Mouse (Mus musculus): Measurements from ENCODE around the gene Kremen1.

Kremen1 gene

GRCm38 (mm10) chr11:5261508-5262392, at the start of gene Kremen1:
Gene Kremen1, minus strand, starts transcription at chr11:5261558.
- DNase-seq (ENCODE audit: low read depth, low spot score), result peak; percentile 90

- no peak for DNase-seq (ENCODE audit: low read depth, low spot score)
Observed at GRCm38 (mm10) chr11:5307024-5307905, 45.9 kb upstream of the Kremen1 start.

GRCm38 (mm10) chr11:5306017-5306416, 44.7 kb upstream of the Kremen1 start:
- DNase-seq (ENCODE audit: low read depth, low spot score), result no peak

- no peak for DNase-seq (ENCODE audit: low read depth, low spot score)
Observed at GRCm38 (mm10) chr11:5304526-5304925, 43.2 kb upstream of the Kremen1 start.

GRCm38 (mm10) chr11:5298007-5298372, 36.6 kb upstream of the Kremen1 start:
- DNase-seq (ENCODE audit: low read depth, low spot score), result no peak

- peak; percentile 56 for DNase-seq (ENCODE audit: low read depth, low spot score)
Observed at GRCm38 (mm10) chr11:5297148-5298006, 36.0 kb upstream of the Kremen1 start.

- no peak for DNase-seq (ENCODE audit: low read depth, low spot score)
Observed at GRCm38 (mm10) chr11:5296576-5297115, 35.3 kb upstream of the Kremen1 start.

GRCm38 (mm10) chr11:5294805-5295204, 33.4 kb upstream of the Kremen1 start:
- DNase-seq (ENCODE audit: low read depth, low spot score), result no peak

- DNase-seq (ENCODE audit: low read depth, low spot score), result peak; percentile 80
Observed at GRCm38 (mm10) chr11:5290691-5291090, 29.3 kb upstream of the Kremen1 start.

GRCm38 (mm10) chr11:5289826-5290580, 28.6 kb upstream of the Kremen1 start:
- DNase-seq (ENCODE audit: low read depth, low spot score), result no peak

- DNase-seq (ENCODE audit: low read depth, low spot score), result no peak
Observed at GRCm38 (mm10) chr11:5283987-5284386, 22.6 kb upstream of the Kremen1 start.

GRCm38 (mm10) chr11:5280932-5281331, 19.6 kb upstream of the Kremen1 start:
- DNase-seq (ENCODE audit: low read depth, low spot score), result no peak

GRCm38 (mm10) chr11:5278463-5278862, 17.1 kb upstream of the Kremen1 start:
- DNase-seq (ENCODE audit: low read depth, low spot score), result no peak

GRCm38 (mm10) chr11:5277307-5277971, 16.1 kb upstream of the Kremen1 start:
- DNase-seq (ENCODE audit: low read depth, low spot score), result no peak

- DNase-seq (ENCODE audit: low read depth, low spot score), result no peak
Observed at GRCm38 (mm10) chr11:5275216-5275615, 13.9 kb upstream of the Kremen1 start.

GRCm38 (mm10) chr11:5272536-5273234, 11.3 kb upstream of the Kremen1 start:
- no peak for DNase-seq (ENCODE audit: low read depth, low spot score)

GRCm38 (mm10) chr11:5272066-5272360, 10.7 kb upstream of the Kremen1 start:
- no peak for DNase-seq (ENCODE audit: low read depth, low spot score)

- no peak for DNase-seq (ENCODE audit: low read depth, low spot score)
Observed at GRCm38 (mm10) chr11:5271274-5272065, 10.1 kb upstream of the Kremen1 start.
